Mouse (Mus musculus) brain, embryonic 14.5 days (tissue): Measurements from ENCODE around the gene Upk3a.

ENCODE experiments used
- CTCF ChIP-seq: fragments of 200-500 bp; IDR thresholded peaks from 2 replicates; pipeline ENCODE4 v1.5.1; 2012; ENCODE audit warnings: inconsistent platforms, mild to moderate bottlenecking, moderate library complexity, borderline replicate concordance; ENCODE audit not compliant: insufficient read depth, insufficient read length; ENCODE audit errors: extremely low read depth
- POLR2A ChIP-seq: fragments of 200-500 bp; IDR thresholded peaks from 2 replicates; pipeline ENCODE4 v1.6.1; 2012; ENCODE audit warnings: mild to moderate bottlenecking, inconsistent platforms, borderline replicate concordance; ENCODE audit not compliant: poor library complexity, insufficient read depth, insufficient read length, severe bottlenecking; ENCODE audit errors: extremely low read depth

GRCm38 (mm10) chr15:85016951-85017664 is at the start of gene Upk3a:
- TF ChIP-seq POLR2A = no peak
- TF ChIP-seq CTCF = no peak
